Mouse (Mus musculus) kidney, postnatal 0 days (tissue): ENCODE measurements around the gene Cfap36. TPM values are rescaled to one million over a fixed set of nuclear protein-coding genes. Genes with fewer than 3 reads are reported as not detected.
A peak's percentile ranks its signal among the peaks of the same experiment; 100 is the strongest.

Experiments
- ATAC-seq: fragments of 200-750 bp; cut with Nextera tagmentation; replicated peaks from 2 replicates; pipeline ENCODE4 v1.8.0; 2017; ENCODE audit warnings: low read depth, moderate number of reproducible peaks, moderate TSS enrichment, moderate library complexity; ENCODE audit not compliant: low FRiP score
- DNase-seq: peaks from one replicate; pipeline ENCODE4 v3.0.0-alpha.2; 2016; ENCODE audit warnings: low spot score
- H3K27ac ChIP-seq: fragments of 300-500 bp; sonication (generic); 2 replicates; pipeline ENCODE4 v1.5.1; 2014; ENCODE audit warnings: mild to moderate bottlenecking
- H3K27me3 ChIP-seq: fragments of 300-500 bp; sonication (generic); 2 replicates; pipeline ENCODE4 v1.6.1; 2014; ENCODE audit warnings: low read length, mixed read lengths; ENCODE audit not compliant: insufficient read depth
- H3K36me3 ChIP-seq: fragments of 300-500 bp; sonication (generic); 2 replicates; pipeline ENCODE4 v1.6.1; 2014; ENCODE audit warnings: low read length, mixed read lengths; ENCODE audit not compliant: insufficient read depth
- H3K4me1 ChIP-seq: fragments of 300-500 bp; sonication (generic); replicated peaks from 2 replicates; pipeline ENCODE4 v1.6.1; 2014; ENCODE audit warnings: antibody characterized with exemption, low read length, mixed read lengths; ENCODE audit not compliant: insufficient read depth
- H3K4me2 ChIP-seq: fragments of 300-500 bp; sonication (generic); 2 replicates; pipeline ENCODE4 v1.6.1; 2014; ENCODE audit warnings: mild to moderate bottlenecking, low read length, moderate library complexity, mixed read lengths
- H3K4me3 ChIP-seq: fragments of 300-500 bp; sonication (generic); replicated peaks from 2 replicates; pipeline ENCODE4 v1.5.1; 2014; ENCODE audit warnings: low read depth, low read length
- H3K9ac ChIP-seq: fragments of 300-500 bp; sonication (generic); 2 replicates; pipeline ENCODE4 v1.6.1; 2014; ENCODE audit warnings: low read depth, low read length
- H3K9me3 ChIP-seq: fragments of 300-500 bp; sonication (generic); replicated peaks from 2 replicates; pipeline ENCODE4 v1.6.1; 2016; ENCODE audit warnings: low read length, inconsistent platforms, mixed read lengths
- CTCF ChIP-seq: IDR thresholded peaks from 2 replicates; pipeline ENCODE4 v1.5.1; 2016; ENCODE audit warnings: antibody characterized with exemption, low read depth, mild to moderate bottlenecking, moderate library complexity
- WGBS: fragments of 180-500 bp; shearing (Covaris S2); extraction: QIAGEN DNeasy Blood & Tissue Kit; methylation state at CpG from one replicate; pipeline ENCODE4 v1.1.7; 2014; 5-methylcytosine and 5-hydroxymethylcytosine counted together
- polyA plus RNA-seq: library from polyadenylated mRNA; unstranded; fragments of >200 nt; fragmentation: Nextera tagmentation; extraction: Ambion mirVana; gene quantifications from 2 replicates; pipeline ENCODE4 v1.2.1, GENCODE M21; 2015

The Cfap36 gene
- polyA plus RNA-seq, 1 experiment from 2014 or later, result 74.4 TPM

- ATAC-seq, result no peak
- 0 out of 2 replicates have a peak, but pooled peaks cover 2% of the 10 kb centered on the region for H3K4me1 ChIP-seq
- no peak overlapping the region for H3K27ac ChIP-seq
- DNase-seq, result no peak
- H3K36me3 ChIP-seq, result no peaks in the 10 kb centered on the region
- WGBS, result 95% methylated on average over 5 of the region's 5 CpGs
- H3K9ac ChIP-seq, result no peak overlapping the region
- H3K4me2 ChIP-seq, result no peak overlapping the region
- H3K4me3 ChIP-seq, result no peak overlapping the region
- no peak for TF ChIP-seq CTCF
- H3K9me3 ChIP-seq, result no peaks in the 10 kb centered on the region
- H3K27me3 ChIP-seq, result no peaks in the 10 kb centered on the region
Observed at GRCm38 (mm10) chr11:29248386-29248785, 1.2 kb upstream of the Cfap36 start.

DNA sequence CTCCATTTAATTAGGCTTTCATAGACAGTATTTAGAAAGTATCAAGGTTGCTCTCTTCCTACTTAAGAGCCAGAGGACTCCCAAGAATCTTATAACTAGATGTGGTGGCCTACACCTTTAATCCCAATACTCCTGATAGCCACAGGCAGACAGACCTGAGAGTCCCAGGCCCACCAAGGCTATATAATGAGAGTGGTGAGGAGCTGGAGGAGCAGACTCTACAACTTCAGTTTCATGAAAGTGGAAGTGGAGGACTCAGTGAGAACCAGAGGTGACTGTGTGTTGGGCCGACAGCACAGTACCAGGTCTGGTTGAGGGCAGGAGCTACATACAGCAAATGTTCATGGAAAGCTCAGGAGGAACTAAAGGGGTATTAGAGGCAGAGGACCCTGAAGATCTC, 516 bp upstream of the Cfap36 start:
- WGBS, result 96% methylated on average over 1 of the region's 1 CpGs

DNA sequence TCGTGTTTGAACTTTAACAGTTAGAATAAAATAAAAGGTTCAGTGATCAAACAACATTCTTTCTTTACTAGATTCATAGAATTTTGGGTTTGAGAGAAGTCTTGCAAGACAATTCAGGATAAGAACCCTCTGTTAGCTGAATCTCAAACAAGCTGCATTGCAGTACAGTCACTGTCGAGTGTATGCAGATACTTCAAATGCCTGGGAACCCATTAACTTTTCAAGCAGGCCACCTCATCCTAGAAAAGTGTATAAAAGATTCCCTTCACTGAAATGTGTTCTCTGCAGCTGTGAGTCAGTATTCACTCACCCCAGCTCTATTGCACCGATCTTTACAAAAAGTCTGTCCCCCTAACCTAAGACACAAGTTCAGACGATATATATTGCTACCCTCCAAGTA, 1.2 kb downstream of the Cfap36 start:
- Histone ChIP-seq H3K9ac (peak overlapping the region; percentile 75; the same call in 1 of the 2 replicates), H3K36me3 (peaks cover 8% of the 10 kb centered on the region), H3K27me3 (no peaks in the 10 kb centered on the region), H3K4me2 (peak overlapping the region; percentile 70), H3K4me3 (peak overlapping the region; percentile 93), H3K4me1 (0 out of 2 replicates have a peak, but pooled peaks cover 2% of the 10 kb centered on the region), H3K9me3 (no peaks in the 10 kb centered on the region), H3K27ac (no peak overlapping the region)
- ATAC-seq (no peak), DNase-seq (no peak)
- WGBS, result 47% methylated on average over 4 of the region's 4 CpGs
- TF ChIP-seq CTCF, result no peak

More for the DNA sequence above, 516 bp upstream of the Cfap36 start:
- H3K4me1 ChIP-seq, result 0 out of 2 replicates have a peak, but pooled peaks cover 2% of the 10 kb centered on the region
- no peaks in the 10 kb centered on the region for H3K36me3 ChIP-seq
- H3K27me3 ChIP-seq, result no peaks in the 10 kb centered on the region
- ATAC-seq, result peak; percentile 4; the same call in 1 of the 2 replicates
- H3K4me3 ChIP-seq, result peak overlapping the region; percentile 93
- no peak for DNase-seq
- TF ChIP-seq CTCF, result no peak
- no peaks in the 10 kb centered on the region for H3K9me3 ChIP-seq
- peak overlapping the region; percentile 49 for H3K4me2 ChIP-seq
- no peak overlapping the region for H3K27ac ChIP-seq
- no peak overlapping the region for H3K9ac ChIP-seq

DNA sequence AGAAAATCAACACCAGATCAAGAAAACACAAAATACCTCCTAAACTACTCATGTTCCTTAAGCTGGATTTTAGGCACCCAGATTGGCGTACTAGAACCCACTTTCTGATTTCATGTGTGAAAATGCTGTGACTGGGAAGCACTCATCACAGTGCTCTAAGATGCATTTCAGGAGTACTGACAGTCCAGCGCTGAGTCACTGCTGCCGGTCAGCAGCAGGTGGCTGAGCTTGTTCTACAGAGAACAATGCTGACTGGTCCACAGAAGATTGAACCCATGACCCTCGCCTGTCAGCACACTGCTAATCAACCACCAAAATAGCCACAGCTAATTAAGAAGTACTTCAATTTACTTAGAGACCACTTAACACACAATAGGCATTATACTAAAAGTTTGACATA, 5.2 kb downstream of the Cfap36 start:
- peaks cover 8% of the 10 kb centered on the region for H3K36me3 ChIP-seq
- DNase-seq, result no peak
- no peak overlapping the region for H3K4me2 ChIP-seq
- no peak for TF ChIP-seq CTCF
- no peak overlapping the region for H3K9ac ChIP-seq
- no peaks in the 10 kb centered on the region for H3K9me3 ChIP-seq
- no peak for ATAC-seq
- H3K27me3 ChIP-seq, result no peaks in the 10 kb centered on the region
- 88% methylated on average over 4 of the region's 4 CpGs for WGBS
- H3K27ac ChIP-seq, result no peak overlapping the region
- 0 out of 2 replicates have a peak, but pooled peaks cover 2% of the 10 kb centered on the region for H3K4me1 ChIP-seq
- no peak overlapping the region for H3K4me3 ChIP-seq

- no peak for ATAC-seq
Observed at GRCm38 (mm10) chr11:29239353-29239752, 7.9 kb downstream of the Cfap36 start.

GRCm38 (mm10) chr11:29238551-29238950, 8.7 kb downstream of the Cfap36 start:
- H3K4me3 ChIP-seq, result no peak overlapping the region
- H3K36me3 ChIP-seq, result peaks cover 8% of the 10 kb centered on the region
- WGBS, result 86% methylated on average over 3 of the region's 3 CpGs
- H3K27me3 ChIP-seq, result no peaks in the 10 kb centered on the region
- no peak for ATAC-seq
- H3K9me3 ChIP-seq, result no peaks in the 10 kb centered on the region
- H3K9ac ChIP-seq, result no peak overlapping the region
- no peaks in the 10 kb centered on the region for H3K4me1 ChIP-seq
- no peak overlapping the region for H3K27ac ChIP-seq
- H3K4me2 ChIP-seq, result no peak overlapping the region
- DNase-seq, result no peak
- no peak for TF ChIP-seq CTCF

More at GRCm38 (mm10) chr11:29239353-29239752, 7.9 kb downstream of the Cfap36 start:
- Histone ChIP-seq H3K27me3 (no peaks in the 10 kb centered on the region), H3K9me3 (no peaks in the 10 kb centered on the region), H3K4me3 (no peak overlapping the region), H3K4me2 (no peak overlapping the region), H3K9ac (no peak overlapping the region), H3K36me3 (peaks cover 8% of the 10 kb centered on the region), H3K4me1 (no peaks in the 10 kb centered on the region), H3K27ac (no peak overlapping the region)
- no peak for TF ChIP-seq CTCF
- 94% methylated on average over 1 of the region's 1 CpGs for WGBS
- DNase-seq, result no peak

DNA sequence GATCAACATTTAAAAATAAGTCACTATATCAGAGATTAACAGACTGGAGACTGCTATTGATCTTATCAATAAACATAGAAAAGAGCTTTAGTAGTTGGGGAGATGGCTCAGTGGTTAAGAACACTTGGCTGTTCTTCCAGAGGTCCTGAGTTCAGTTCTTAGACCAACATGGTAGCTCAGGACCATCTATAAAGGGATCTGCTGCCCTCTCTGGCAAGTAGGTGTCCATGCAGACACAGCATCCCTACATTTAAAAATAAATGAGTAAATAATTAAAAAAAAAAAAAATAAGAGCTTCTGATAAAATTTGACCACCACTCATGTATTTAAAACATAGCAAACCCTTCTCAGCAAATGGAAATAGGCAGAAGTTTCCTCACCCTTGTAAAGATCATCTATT, 9.2 kb downstream of the Cfap36 start:
- Histone ChIP-seq H3K4me2 (no peak overlapping the region), H3K9me3 (no peaks in the 10 kb centered on the region), H3K27me3 (no peaks in the 10 kb centered on the region), H3K4me3 (no peak overlapping the region), H3K9ac (no peak overlapping the region), H3K4me1 (no peaks in the 10 kb centered on the region), H3K27ac (no peak overlapping the region), H3K36me3 (peaks cover 8% of the 10 kb centered on the region)
- DNase-seq, result no peak
- ATAC-seq, result no peak
- no peak for TF ChIP-seq CTCF
